Mouse (Mus musculus): ENCODE results near the gene Mtmr11.

DNA sequence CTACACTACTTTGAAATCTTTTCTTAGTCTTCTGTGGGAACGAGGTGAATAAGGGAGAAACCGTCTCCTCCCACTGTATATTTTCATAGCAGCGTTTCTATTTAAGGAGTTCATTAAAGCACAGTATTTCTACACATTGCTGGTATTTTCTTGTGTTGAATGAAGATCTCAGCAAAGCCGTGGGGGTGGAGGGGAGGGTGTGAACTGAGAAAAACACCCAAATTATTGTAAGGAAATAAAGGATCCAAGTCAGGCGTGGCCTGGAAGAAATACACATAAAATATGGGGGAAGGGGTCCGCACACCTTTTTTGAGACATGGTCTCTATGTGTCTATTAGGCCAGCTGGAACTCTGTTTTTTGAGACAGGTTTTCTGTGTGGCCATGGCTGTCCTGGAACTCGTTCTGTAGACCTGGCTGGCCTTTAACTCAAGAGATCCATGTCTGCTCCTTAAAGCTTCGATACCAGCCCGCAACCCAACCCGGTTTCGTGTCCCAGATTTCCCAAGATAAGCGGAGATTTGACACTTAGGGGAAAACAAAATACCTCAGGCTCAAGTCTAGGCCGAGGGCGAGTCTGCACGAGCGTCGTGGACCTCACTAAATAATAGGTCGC is 9.9 kb downstream of the Mtmr11 start:
- TF ChIP-seq POLR2AphosphoS2 (IDR thresholded peaks at IDR 0.05; ENCODE audit: insufficient read length, low read depth), result no peak
- no peak for TF ChIP-seq MYOG (IDR thresholded peaks at IDR 0.05; ENCODE audit: control insufficient read depth in 1 of 3, insufficient read depth in 1 of 3, insufficient read length in 2 of 3, low read depth in 2 of 3)
- TF ChIP-seq USF1 (IDR thresholded peaks at IDR 0.05; ENCODE audit: low read depth), result no peak
- no peak for TF ChIP-seq CEBPB (IDR thresholded peaks at IDR 0.05; ENCODE audit: insufficient read depth, poor library complexity, severe bottlenecking)
- no peak for TF ChIP-seq MYOD1 (IDR thresholded peaks at IDR 0.05; ENCODE audit: control insufficient read depth in 1 of 3, insufficient read length in 2 of 3, low read depth in 2 of 3)
- TF ChIP-seq POLR2A (IDR thresholded peaks at IDR 0.05; ENCODE audit: insufficient read length, low read depth), result no peak
- no peak for TF ChIP-seq MAX (IDR thresholded peaks at IDR 0.05; ENCODE audit: low read depth)
- no peak for TF ChIP-seq E2F4 (IDR thresholded peaks at IDR 0.05; ENCODE audit: insufficient read depth)
- TF ChIP-seq TCF12 (IDR thresholded peaks at IDR 0.05; ENCODE audit: insufficient read depth, poor library complexity, severe bottlenecking), result no peak
- TF ChIP-seq SRF (IDR thresholded peaks at IDR 0.05; ENCODE audit: control insufficient read depth, insufficient read length, low read depth), result no peak
- TF ChIP-seq TCF3 (IDR thresholded peaks at IDR 0.05; ENCODE audit: insufficient read length, low read depth), result no peak

Data from myocyte (in vitro differentiated cells).